Mouse (Mus musculus) liver, adult 2 months (tissue): Measurements from ENCODE around the gene Yars.

Experiments
- CTCF ChIP-seq: fragments of 200-500 bp; IDR thresholded peaks from 2 replicates; pipeline ENCODE4 v1.5.1; 2011; ENCODE audit warnings: low read depth, low read length, control low read depth
- POLR2A ChIP-seq: fragments of 200-500 bp; IDR thresholded peaks from 2 replicates; pipeline ENCODE4 v1.6.1; 2011; ENCODE audit warnings: low read length, control low read depth; ENCODE audit not compliant: insufficient read depth; ENCODE audit errors: extremely low read depth

DNA sequence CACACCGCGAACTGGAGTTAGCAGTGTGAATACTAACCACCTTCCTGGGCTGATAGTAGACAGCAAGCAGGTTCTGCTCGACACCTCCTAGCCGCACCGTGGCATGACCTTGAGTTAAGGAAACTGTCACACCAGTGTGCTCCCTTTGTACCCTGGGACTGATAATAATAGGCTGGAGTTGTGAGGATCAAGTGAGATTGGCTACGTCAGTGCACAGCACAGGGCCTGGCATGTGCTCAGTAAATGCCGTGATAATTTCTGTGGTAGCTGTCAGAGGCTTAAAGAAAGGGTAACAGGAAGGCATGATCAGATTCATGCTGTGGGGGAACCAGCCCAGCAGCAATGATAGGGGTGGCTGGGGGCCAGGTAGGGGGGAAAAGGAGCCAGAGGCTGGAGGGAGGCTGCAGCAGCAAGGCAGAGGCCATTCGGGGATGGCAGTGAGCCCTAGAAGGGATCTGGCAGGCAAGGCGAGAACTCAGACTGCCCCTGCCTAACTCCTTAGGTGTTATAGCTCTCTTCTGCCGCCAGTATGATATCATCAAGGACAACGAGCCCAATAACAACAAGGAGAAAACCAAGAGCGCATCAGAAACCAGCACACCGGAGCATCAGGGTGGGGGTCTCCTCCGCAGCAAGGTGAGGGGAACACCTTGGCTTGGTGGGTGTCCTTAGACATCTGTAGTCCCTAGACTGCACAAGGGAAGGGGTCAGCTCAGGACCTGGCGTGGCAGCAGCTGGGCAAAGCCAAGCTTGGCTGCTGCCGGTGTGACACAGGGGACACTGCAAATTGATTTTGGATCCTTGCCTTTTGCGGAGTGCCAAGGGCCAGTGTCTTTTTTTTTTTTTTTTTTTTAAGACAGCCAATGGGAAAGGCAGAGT, 47.8 kb upstream of the Yars start:
- TF ChIP-seq CTCF (0 out of 2 replicates have a peak, but pooled peaks have one; percentile 0), POLR2A (no peak)
